Mouse (Mus musculus) kidney, embryonic 14.5 days (tissue): Measurements from ENCODE around the gene P2ry12. TPM values are rescaled to one million over a fixed set of nuclear protein-coding genes. Genes with fewer than 3 reads are reported as not detected.

Experiments
- ATAC-seq: fragments of 200-750 bp; cut with Nextera tagmentation; 2 replicates; pipeline ENCODE4 v1.8.0; 2017; ENCODE audit warnings: moderate number of reproducible peaks, mild to moderate bottlenecking, moderate TSS enrichment, moderate library complexity; ENCODE audit not compliant: low FRiP score, low TSS enrichment
- H3K27ac ChIP-seq: fragments of 300-500 bp; sonication (generic); 2 replicates; pipeline ENCODE4 v1.5.1; 2014; ENCODE audit warnings: low read depth, mild to moderate bottlenecking, low read length, moderate library complexity, mixed read lengths
- H3K27me3 ChIP-seq: fragments of 300-500 bp; sonication (generic); 2 replicates; pipeline ENCODE4 v1.6.1; 2014; ENCODE audit warnings: mild to moderate bottlenecking, low read length; ENCODE audit not compliant: control insufficient read depth, insufficient read depth
- H3K36me3 ChIP-seq: fragments of 300-500 bp; sonication (generic); 2 replicates; pipeline ENCODE4 v1.6.1; 2014; ENCODE audit warnings: low read length, mixed read lengths; ENCODE audit not compliant: control insufficient read depth, insufficient read depth
- H3K4me1 ChIP-seq: fragments of 300-500 bp; sonication (generic); 2 replicates; pipeline ENCODE4 v1.6.1; 2014; ENCODE audit warnings: low read length, mixed read lengths; ENCODE audit not compliant: control insufficient read depth, insufficient read depth
- H3K4me2 ChIP-seq: fragments of 300-500 bp; sonication (generic); replicated peaks from 2 replicates; pipeline ENCODE4 v1.6.1; 2014; ENCODE audit warnings: low read depth, mild to moderate bottlenecking, low read length
- H3K4me3 ChIP-seq: fragments of 300-500 bp; sonication (generic); 2 replicates; pipeline ENCODE4 v1.5.1; 2014; ENCODE audit warnings: mild to moderate bottlenecking, low read length
- H3K9ac ChIP-seq: fragments of 300-500 bp; sonication (generic); 2 replicates; pipeline ENCODE4 v1.6.1; 2014; ENCODE audit warnings: low read depth, mild to moderate bottlenecking, low read length, moderate library complexity
- H3K9me3 ChIP-seq: fragments of 300-500 bp; sonication (generic); 2 replicates; pipeline ENCODE4 v1.6.1; 2016; ENCODE audit warnings: low read length; ENCODE audit not compliant: control insufficient read depth
- WGBS: fragments of 180-500 bp; shearing (Covaris S2); extraction: QIAGEN DNeasy Blood & Tissue Kit; methylation state at CpG from one replicate; pipeline ENCODE4 v1.1.7; 2014; 5-methylcytosine and 5-hydroxymethylcytosine counted together
- polyA plus RNA-seq: library from polyadenylated mRNA; unstranded; fragments of >200 nt; fragmentation: Nextera tagmentation; extraction: Ambion mirVana; gene quantifications from 2 replicates; pipeline ENCODE4 v1.2.1, GENCODE M21; 2014

The P2ry12 gene
- polyA plus RNA-seq, 1 experiment from 2014 or later, result 1.8 TPM

GRCm38 (mm10) chr3:59181134-59181533, 81.5 kb downstream of the P2ry12 start:
- no peaks in the 10 kb centered on the region for H3K4me1 ChIP-seq
- H3K9me3 ChIP-seq, result no peaks in the 10 kb centered on the region
- no peaks in the 10 kb centered on the region for H3K27me3 ChIP-seq
- no peak overlapping the region for H3K9ac ChIP-seq
- no peaks in the 10 kb centered on the region for H3K36me3 ChIP-seq
- H3K27ac ChIP-seq, result no peak overlapping the region
- ATAC-seq, result no peak
- H3K4me3 ChIP-seq, result no peak overlapping the region
- no peak overlapping the region for H3K4me2 ChIP-seq
- WGBS, result 73% methylated on average over 5 of the region's 5 CpGs

- H3K9me3 ChIP-seq, result no peaks in the 10 kb centered on the region
- 83% methylated on average over 5 of the region's 5 CpGs for WGBS
- no peak overlapping the region for H3K4me2 ChIP-seq
- H3K36me3 ChIP-seq, result no peaks in the 10 kb centered on the region
- H3K27ac ChIP-seq, result no peak overlapping the region
- no peaks in the 10 kb centered on the region for H3K27me3 ChIP-seq
- ATAC-seq, result no peak
- H3K4me3 ChIP-seq, result no peak overlapping the region
- no peak overlapping the region for H3K9ac ChIP-seq
- no peaks in the 10 kb centered on the region for H3K4me1 ChIP-seq
Measured at GRCm38 (mm10) chr3:59176871-59177270, 85.8 kb downstream of the P2ry12 start.

GRCm38 (mm10) chr3:59175234-59175633, 87.4 kb downstream of the P2ry12 start:
- peak; percentile 46; the same call in 1 of the 2 replicates for ATAC-seq
- no peak overlapping the region for H3K4me3 ChIP-seq
- H3K27me3 ChIP-seq, result no peaks in the 10 kb centered on the region
- no peaks in the 10 kb centered on the region for H3K9me3 ChIP-seq
- 34% methylated on average over 5 of the region's 5 CpGs for WGBS
- no peak overlapping the region for H3K4me2 ChIP-seq
- no peak overlapping the region for H3K27ac ChIP-seq
- H3K36me3 ChIP-seq, result no peaks in the 10 kb centered on the region
- H3K4me1 ChIP-seq, result peaks cover 3% of the 10 kb centered on the region; the same call in 1 of the 2 replicates
- H3K9ac ChIP-seq, result no peak overlapping the region

GRCm38 (mm10) chr3:59174426-59175154, 88.1 kb downstream of the P2ry12 start:
- H3K9me3 ChIP-seq, result no peaks in the 10 kb centered on the region
- 70% methylated on average over 6 of the region's 6 CpGs for WGBS
- no peaks in the 10 kb centered on the region for H3K27me3 ChIP-seq
- no peaks in the 10 kb centered on the region for H3K36me3 ChIP-seq
- H3K9ac ChIP-seq, result no peak overlapping the region
- H3K4me2 ChIP-seq, result no peak overlapping the region
- peaks cover 7% of the 10 kb centered on the region; the same call in 1 of the 2 replicates for H3K4me1 ChIP-seq
- no peak for ATAC-seq
- no peak overlapping the region for H3K4me3 ChIP-seq
- no peak overlapping the region for H3K27ac ChIP-seq

- H3K9me3 ChIP-seq, result no peaks in the 10 kb centered on the region
- no peak overlapping the region for H3K9ac ChIP-seq
- H3K27ac ChIP-seq, result no peak overlapping the region
- peaks cover 7% of the 10 kb centered on the region; the same call in 1 of the 2 replicates for H3K4me1 ChIP-seq
- ATAC-seq, result peak; percentile 58; the same call in 1 of the 2 replicates
- whole genome bisulfite sequencing, result 21% methylated on average over 2 of the region's 2 CpGs
- no peak overlapping the region for H3K4me2 ChIP-seq
- H3K27me3 ChIP-seq, result no peaks in the 10 kb centered on the region
- H3K36me3 ChIP-seq, result no peaks in the 10 kb centered on the region
- H3K4me3 ChIP-seq, result no peak overlapping the region
Measured at GRCm38 (mm10) chr3:59169921-59170627, 92.6 kb downstream of the P2ry12 start.

- H3K4me2 ChIP-seq, result no peak overlapping the region
- 76% methylated on average over 4 of the region's 4 CpGs for WGBS
- no peaks in the 10 kb centered on the region for H3K27me3 ChIP-seq
- no peak overlapping the region for H3K27ac ChIP-seq
- no peak overlapping the region for H3K9ac ChIP-seq
- H3K36me3 ChIP-seq, result no peaks in the 10 kb centered on the region
- H3K4me3 ChIP-seq, result no peak overlapping the region
- peaks cover 7% of the 10 kb centered on the region; the same call in 1 of the 2 replicates for H3K4me1 ChIP-seq
- no peak for ATAC-seq
- H3K9me3 ChIP-seq, result no peaks in the 10 kb centered on the region
Measured at GRCm38 (mm10) chr3:59169215-59169614, 93.5 kb downstream of the P2ry12 start.

- Histone ChIP-seq H3K9me3 (no peaks in the 10 kb centered on the region), H3K9ac (no peak overlapping the region), H3K4me1 (peaks cover 7% of the 10 kb centered on the region; the same call in 1 of the 2 replicates), H3K36me3 (no peaks in the 10 kb centered on the region), H3K4me3 (no peak overlapping the region), H3K27me3 (no peaks in the 10 kb centered on the region), H3K4me2 (no peak overlapping the region), H3K27ac (no peak overlapping the region)
- 86% methylated on average over 6 of the region's 6 CpGs for WGBS
- ATAC-seq, result no peak
Measured at GRCm38 (mm10) chr3:59168476-59168875, 94.2 kb downstream of the P2ry12 start.

- H3K36me3 ChIP-seq, result no peaks in the 10 kb centered on the region
- H3K27me3 ChIP-seq, result no peaks in the 10 kb centered on the region
- peak; percentile 28; the same call in 1 of the 2 replicates for ATAC-seq
- WGBS, result 53% methylated on average over 2 of the region's 2 CpGs
- H3K4me2 ChIP-seq, result no peak overlapping the region
- no peak overlapping the region for H3K4me3 ChIP-seq
- H3K9me3 ChIP-seq, result no peaks in the 10 kb centered on the region
- H3K9ac ChIP-seq, result no peak overlapping the region
- peaks cover 7% of the 10 kb centered on the region; the same call in 1 of the 2 replicates for H3K4me1 ChIP-seq
- no peak overlapping the region for H3K27ac ChIP-seq
Measured at GRCm38 (mm10) chr3:59167417-59168054, 95.1 kb downstream of the P2ry12 start.
